Mouse (Mus musculus) forebrain, postnatal 0 days (tissue): Measurements from ENCODE around the gene Kcnn3. TPM values are rescaled to one million over a fixed set of nuclear protein-coding genes. Genes with fewer than 3 reads are reported as not detected.

Experiments used
- ATAC-seq: fragments of 200-750 bp; cut with Nextera tagmentation; 2 replicates; pipeline ENCODE4 v1.8.0; 2017; ENCODE audit warnings: mild to moderate bottlenecking, moderate library complexity
- DNase-seq: peaks from one replicate; pipeline ENCODE4 v3.0.0-alpha.2; 2015
- H3K27ac ChIP-seq: fragments of 300-500 bp; sonication (generic); 2 replicates; pipeline ENCODE4 v1.5.1; 2014; ENCODE audit warnings: low read depth, mild to moderate bottlenecking, antibody characterized with exemption, low read length, moderate library complexity, mixed read lengths
- H3K27me3 ChIP-seq: fragments of 300-500 bp; sonication (generic); 2 replicates; pipeline ENCODE4 v1.6.1; 2014; ENCODE audit warnings: mild to moderate bottlenecking, low read length, mixed read lengths; ENCODE audit not compliant: insufficient read depth
- H3K36me3 ChIP-seq: fragments of 300-500 bp; sonication (generic); 2 replicates; pipeline ENCODE4 v1.6.1; 2014; ENCODE audit warnings: mild to moderate bottlenecking, moderate library complexity; ENCODE audit not compliant: insufficient read depth
- H3K4me1 ChIP-seq: fragments of 300-500 bp; sonication (generic); 2 replicates; pipeline ENCODE4 v1.6.1; 2014; ENCODE audit warnings: antibody characterized with exemption; ENCODE audit not compliant: insufficient read depth
- H3K4me2 ChIP-seq: fragments of 300-500 bp; sonication (generic); 2 replicates; pipeline ENCODE4 v1.6.1; 2014; ENCODE audit warnings: low read depth, mild to moderate bottlenecking, moderate library complexity
- H3K4me3 ChIP-seq: fragments of 300-500 bp; sonication (generic); 2 replicates; pipeline ENCODE4 v1.5.1; 2014; ENCODE audit warnings: low read depth, low read length, mixed read lengths
- H3K9ac ChIP-seq: fragments of 300-500 bp; sonication (generic); 2 replicates; pipeline ENCODE4 v1.6.1; 2014; ENCODE audit warnings: mild to moderate bottlenecking
- H3K9me3 ChIP-seq: fragments of 300-500 bp; sonication (generic); 2 replicates; pipeline ENCODE4 v1.6.1; 2016; ENCODE audit warnings: low read length
- CTCF ChIP-seq: sonication (generic); IDR thresholded peaks from 2 replicates; pipeline ENCODE4 v1.5.1; 2016; ENCODE audit warnings: antibody characterized with exemption, control low read depth, low read depth
- WGBS: fragments of 180-500 bp; shearing (Covaris S2); extraction: QIAGEN DNeasy Blood & Tissue Kit; methylation state at CpG from one replicate; pipeline ENCODE4 v1.1.7; 2014; 5-methylcytosine and 5-hydroxymethylcytosine counted together
- polyA plus RNA-seq: library from polyadenylated mRNA; unstranded; fragments of >200 nt; fragmentation: Nextera tagmentation; extraction: Ambion mirVana; gene quantifications from 2 replicates; pipeline ENCODE4 v1.2.1, GENCODE M21; 2015
- total RNA-seq: library from RNA; depleted of rRNA; stranded (reverse); fragments of >200 nt; gene quantifications from 2 replicates; pipeline ENCODE4 v1.2.3, GENCODE M21; 2014

Kcnn3 gene
- total and polyA plus RNA-seq, 2 experiments from 2014 or later: 5.1 to 13.6 TPM

GRCm38 (mm10) chr3:89623531-89623930 is 103.6 kb downstream of the Kcnn3 start:
- Histone ChIP-seq H3K36me3 (no peaks in the 10 kb centered on the region), H3K4me2 (no peak overlapping the region), H3K9me3 (no peaks in the 10 kb centered on the region), H3K4me1 (peaks cover 7% of the 10 kb centered on the region; the same call in 1 of the 2 replicates), H3K27me3 (no peaks in the 10 kb centered on the region), H3K27ac (no peak overlapping the region), H3K9ac (no peak overlapping the region), H3K4me3 (no peak overlapping the region)
- WGBS: 47% methylated on average over 4 of the region's 4 CpGs
- DNase-seq (no peak), ATAC-seq (no peak)
- TF ChIP-seq CTCF: no peak

GRCm38 (mm10) chr3:89624001-89624400 is 104.0 kb downstream of the Kcnn3 start:
- Histone ChIP-seq H3K9me3 (no peaks in the 10 kb centered on the region), H3K27ac (no peak overlapping the region), H3K36me3 (no peaks in the 10 kb centered on the region), H3K4me2 (no peak overlapping the region), H3K4me3 (no peak overlapping the region), H3K4me1 (peaks cover 7% of the 10 kb centered on the region; the same call in 1 of the 2 replicates), H3K27me3 (no peaks in the 10 kb centered on the region), H3K9ac (no peak overlapping the region)
- DNase-seq (no peak), ATAC-seq (no peak)
- WGBS: 52% methylated on average over 6 of the region's 6 CpGs
- TF ChIP-seq CTCF: no peak

DNA sequence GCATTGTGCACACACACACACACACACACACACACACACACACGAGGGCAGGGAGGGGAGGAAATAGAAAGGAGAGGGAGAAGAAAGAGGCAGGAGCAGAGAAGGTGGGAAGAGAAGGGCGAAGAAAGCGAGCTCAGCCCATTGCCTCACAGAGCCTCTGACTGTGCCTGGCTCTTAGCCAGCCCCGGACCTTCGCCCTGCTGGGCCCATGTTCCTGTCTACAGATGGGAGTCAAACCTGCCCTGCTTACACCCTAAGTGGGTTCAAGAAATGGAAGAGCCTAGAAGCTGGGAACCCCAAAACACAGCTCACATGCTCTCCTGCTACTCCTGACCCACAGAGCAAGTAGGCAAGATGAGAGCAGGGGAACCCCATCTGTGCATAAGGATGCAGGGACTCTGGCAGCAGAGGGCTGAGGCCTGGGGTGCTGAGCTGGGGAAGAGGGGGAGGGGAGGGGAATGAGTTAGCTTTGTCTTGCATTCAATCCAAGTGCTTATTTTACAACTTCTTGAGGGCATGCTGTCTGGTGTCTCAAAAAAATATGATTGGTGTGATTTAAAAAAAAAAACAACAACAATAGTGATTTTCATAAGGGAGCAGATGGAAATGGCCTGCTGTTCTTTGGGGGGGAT is 105.0 kb downstream of the Kcnn3 start:
- no peaks in the 10 kb centered on the region for H3K27me3 ChIP-seq
- no peak overlapping the region for H3K4me2 ChIP-seq
- peak; percentile 30 for ATAC-seq
- peaks cover 7% of the 10 kb centered on the region; the same call in 1 of the 2 replicates for H3K4me1 ChIP-seq
- peak overlapping the region; percentile 69 for H3K27ac ChIP-seq
- no peak overlapping the region for H3K9ac ChIP-seq
- H3K4me3 ChIP-seq: no peak overlapping the region
- 25% methylated on average over 5 of the region's 5 CpGs for WGBS
- no peaks in the 10 kb centered on the region for H3K9me3 ChIP-seq
- DNase-seq: peak; percentile 58
- TF ChIP-seq CTCF: no peak
- no peaks in the 10 kb centered on the region for H3K36me3 ChIP-seq

GRCm38 (mm10) chr3:89626556-89626955 is 106.6 kb downstream of the Kcnn3 start:
- H3K27me3 ChIP-seq: no peaks in the 10 kb centered on the region
- 51% methylated on average over 4 of the region's 4 CpGs for WGBS
- no peaks in the 10 kb centered on the region for H3K36me3 ChIP-seq
- H3K27ac ChIP-seq: no peak overlapping the region
- H3K9me3 ChIP-seq: no peaks in the 10 kb centered on the region
- H3K4me1 ChIP-seq: peaks cover 7% of the 10 kb centered on the region; the same call in 1 of the 2 replicates
- no peak overlapping the region for H3K4me2 ChIP-seq
- no peak for DNase-seq
- no peak overlapping the region for H3K4me3 ChIP-seq
- TF ChIP-seq CTCF: no peak
- ATAC-seq: no peak
- no peak overlapping the region for H3K9ac ChIP-seq

- Histone ChIP-seq H3K9me3 (no peaks in the 10 kb centered on the region), H3K27me3 (no peaks in the 10 kb centered on the region), H3K9ac (no peak overlapping the region), H3K4me3 (no peak overlapping the region), H3K4me1 (peaks cover 2% of the 10 kb centered on the region; the same call in 1 of the 2 replicates), H3K27ac (no peak overlapping the region), H3K4me2 (no peak overlapping the region), H3K36me3 (no peaks in the 10 kb centered on the region)
- DNase-seq (no peak), ATAC-seq (no peak)
- TF ChIP-seq CTCF: no peak
- WGBS: 67% methylated on average over 3 of the region's 3 CpGs
Measured at GRCm38 (mm10) chr3:89629811-89630210, 109.8 kb downstream of the Kcnn3 start.

- H3K9ac ChIP-seq: no peak overlapping the region
- no peaks in the 10 kb centered on the region for H3K36me3 ChIP-seq
- H3K27me3 ChIP-seq: no peaks in the 10 kb centered on the region
- H3K4me2 ChIP-seq: no peak overlapping the region
- no peak overlapping the region for H3K27ac ChIP-seq
- ATAC-seq (no peak), DNase-seq (no peak)
- H3K9me3 ChIP-seq: no peaks in the 10 kb centered on the region
- 85% methylated on average over 5 of the region's 5 CpGs for WGBS
- H3K4me3 ChIP-seq: no peak overlapping the region
- no peaks in the 10 kb centered on the region for H3K4me1 ChIP-seq
- no peak; the same call in 1 of the 2 replicates for TF ChIP-seq CTCF
Measured at GRCm38 (mm10) chr3:89631750-89632149, 111.8 kb downstream of the Kcnn3 start.

GRCm38 (mm10) chr3:89633531-89633930 is 113.6 kb downstream of the Kcnn3 start:
- Histone ChIP-seq H3K36me3 (no peaks in the 10 kb centered on the region), H3K4me3 (no peak overlapping the region), H3K9ac (no peak overlapping the region), H3K4me2 (no peak overlapping the region), H3K27me3 (no peaks in the 10 kb centered on the region), H3K27ac (no peak overlapping the region), H3K4me1 (no peaks in the 10 kb centered on the region), H3K9me3 (no peaks in the 10 kb centered on the region)
- TF ChIP-seq CTCF: no peak
- no peak for ATAC-seq
- 79% methylated on average over 6 of the region's 6 CpGs for WGBS
- no peak for DNase-seq
